Mouse (Mus musculus): ENCODE measurements at regions not wholly inside any gene's neighbourhood (a gene's known extent, or its start where the extent isn't known, plus 50 kb on each side); places are given as distances from the start of the nearest gene placed in this dataset.

DNA sequence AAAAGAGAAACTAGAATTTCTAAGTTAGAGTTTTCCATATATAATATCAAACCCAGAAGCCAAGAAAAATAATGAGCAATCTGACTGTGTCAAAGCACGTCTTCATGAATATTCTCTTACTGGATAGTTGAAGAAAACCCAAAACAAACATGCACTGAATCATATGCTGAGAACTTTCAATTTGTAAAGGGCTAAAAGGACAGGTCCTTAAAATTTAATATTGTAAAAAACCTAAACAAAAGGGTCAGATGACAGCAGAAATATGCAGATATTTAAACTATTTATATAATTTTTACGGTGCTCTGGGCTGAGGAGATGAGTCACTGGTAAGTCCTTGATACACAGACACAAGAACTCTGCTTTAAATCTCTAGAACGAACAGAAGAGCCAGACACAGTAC lies 356.7 kb upstream of the Runx1 start:
- DNase-seq, result no peak

DNA sequence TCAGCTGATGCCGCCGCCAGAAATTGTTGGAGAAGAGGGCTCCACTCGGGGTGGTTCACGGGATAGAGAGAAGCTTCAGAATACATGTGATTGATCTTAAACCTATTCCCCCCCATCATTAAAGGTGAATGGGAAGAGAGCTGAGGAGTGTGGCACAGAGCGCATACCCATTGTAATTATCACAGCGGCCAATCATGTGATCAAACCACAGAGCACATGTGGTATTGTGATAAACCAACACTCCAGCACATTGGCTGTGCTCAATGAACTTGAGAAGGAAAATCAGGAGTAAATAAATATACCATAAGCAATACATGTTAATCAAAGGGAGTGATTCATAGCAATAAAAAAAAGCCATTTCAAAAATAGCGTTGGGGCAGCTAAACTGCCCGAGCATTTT lies 355.5 kb upstream of the Runx1 start:
- DNase-seq, result no peak

DNA sequence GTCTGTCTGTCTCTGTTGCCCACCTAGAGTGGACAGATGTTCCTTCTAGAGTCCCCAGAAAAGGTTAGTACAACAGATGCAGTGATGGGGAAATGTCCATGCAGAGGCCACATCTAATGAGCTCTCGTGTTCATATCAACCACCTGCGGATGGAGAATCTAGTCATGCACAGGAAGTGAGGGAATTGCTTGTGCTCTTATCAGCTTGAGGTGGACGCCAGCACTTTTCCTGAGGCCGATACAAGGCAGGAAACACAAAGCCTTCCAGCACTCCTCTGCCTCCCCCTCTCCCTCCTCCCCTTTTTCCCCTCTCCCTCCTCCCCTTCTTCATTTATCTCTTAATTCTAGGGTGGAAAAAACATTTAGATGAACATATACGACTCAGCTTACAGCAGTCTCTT lies 354.3 kb upstream of the Runx1 start:
- no peak for DNase-seq

- DNase-seq, result no peak
Measured at GRCm38 (mm10) chr16:93166667-93167066, 340.7 kb upstream of the Runx1 start.

DNA sequence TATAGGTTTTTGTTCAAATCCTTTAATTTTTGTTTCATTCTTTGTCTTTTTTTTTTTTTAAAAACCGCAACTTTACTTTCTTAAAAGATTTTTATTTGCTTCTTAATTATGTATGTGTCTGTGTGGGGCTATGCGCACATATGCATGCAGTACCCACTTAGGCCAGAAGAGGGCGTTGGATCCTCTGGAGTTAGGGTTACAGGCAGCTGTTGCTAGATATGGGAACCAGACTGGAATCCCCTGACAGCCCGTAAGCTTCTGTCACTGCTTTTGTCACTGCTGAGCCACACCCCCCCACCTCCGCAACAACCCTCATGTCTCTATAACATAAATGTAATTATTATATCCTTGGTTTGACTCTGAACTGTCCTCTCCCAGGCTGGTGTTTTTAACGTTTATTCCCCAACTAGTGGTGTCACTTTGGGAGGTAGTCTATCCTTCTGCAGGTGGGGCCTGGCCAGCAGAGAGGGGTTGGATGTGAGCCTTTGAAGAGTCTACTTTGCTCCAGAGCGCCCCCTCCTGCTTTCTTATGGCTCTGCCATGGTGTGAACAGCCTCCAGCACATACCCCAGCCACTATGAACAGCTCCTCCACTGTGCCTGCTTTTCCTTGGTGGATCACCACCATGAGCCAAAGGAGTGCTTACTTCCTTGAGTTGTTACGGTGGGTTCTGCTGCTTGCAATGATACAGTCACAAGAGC lies 332.7 kb upstream of the Runx1 start:
- no peak for DNase-seq

DNA sequence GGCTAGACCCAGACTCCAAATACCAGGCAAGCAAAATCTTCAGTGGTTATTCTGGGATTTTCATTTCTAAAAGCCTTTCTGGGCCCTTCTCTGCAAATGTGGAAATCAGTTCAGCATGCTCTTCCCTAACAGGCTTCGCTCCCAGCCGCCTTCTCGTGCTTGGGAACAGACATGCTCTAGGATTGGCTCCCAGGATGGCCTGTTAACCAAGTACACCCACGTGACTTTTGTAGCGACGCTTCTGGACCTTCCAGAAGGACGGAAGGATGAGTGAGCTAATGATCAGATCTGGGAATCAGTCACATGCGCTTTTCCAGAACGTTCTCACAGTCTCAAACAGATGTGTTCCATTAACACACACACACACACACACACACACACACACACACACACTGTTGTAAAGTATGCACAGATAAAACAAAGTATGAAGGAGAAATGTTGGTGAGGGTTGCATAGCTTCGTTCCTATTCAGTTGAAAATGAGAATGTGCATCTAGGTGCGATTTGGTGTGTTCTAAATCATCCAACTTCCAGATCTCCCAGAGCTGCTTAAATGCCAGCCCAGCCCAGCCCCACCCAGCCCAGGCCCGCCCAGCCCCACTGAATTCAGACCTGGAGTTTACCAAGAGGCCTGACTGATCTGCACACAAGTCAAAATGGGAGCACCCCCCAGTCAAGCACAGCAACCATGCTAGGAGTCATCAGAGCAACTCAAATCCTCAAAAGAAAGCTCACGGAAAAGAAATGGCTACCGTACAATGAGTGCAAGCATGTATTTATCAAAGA lies 327.8 kb upstream of the Runx1 start:
- no peak for DNase-seq

DNA sequence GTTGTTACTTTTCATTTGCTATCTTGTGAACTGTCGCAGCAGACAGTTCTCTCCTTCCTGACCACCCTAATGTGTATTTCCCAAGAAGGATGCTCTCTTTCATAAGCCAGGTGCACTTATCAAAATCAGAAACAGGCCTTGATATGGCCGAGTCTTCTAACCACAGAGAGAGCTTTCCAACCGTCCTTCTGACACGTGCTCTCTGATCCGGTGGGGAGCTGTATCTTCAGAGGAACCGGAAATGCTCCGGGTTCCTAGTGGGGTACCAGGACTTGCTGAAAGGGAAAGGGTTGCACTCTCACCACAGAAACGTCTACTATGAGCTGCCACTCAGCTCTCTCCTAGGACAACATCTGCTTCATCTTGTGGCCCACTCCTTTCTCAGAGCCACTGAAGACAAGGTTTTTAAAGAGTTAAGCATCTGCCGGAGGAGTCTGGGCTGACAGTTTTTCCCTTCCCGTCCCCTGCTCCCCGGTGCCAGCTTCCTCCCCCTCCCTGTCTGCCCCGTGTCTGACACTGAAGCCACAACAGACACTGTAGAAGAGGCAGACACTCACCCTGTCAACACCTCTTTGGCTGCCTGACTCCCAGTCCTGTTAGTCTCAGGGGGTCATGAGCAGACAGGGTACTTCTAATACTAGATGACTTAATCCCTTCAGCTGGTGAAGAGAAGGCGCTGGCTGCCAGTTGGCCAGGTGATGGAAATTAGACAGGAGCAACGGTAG lies 327.0 kb upstream of the Runx1 start:
- DNase-seq, result no peak

DNA sequence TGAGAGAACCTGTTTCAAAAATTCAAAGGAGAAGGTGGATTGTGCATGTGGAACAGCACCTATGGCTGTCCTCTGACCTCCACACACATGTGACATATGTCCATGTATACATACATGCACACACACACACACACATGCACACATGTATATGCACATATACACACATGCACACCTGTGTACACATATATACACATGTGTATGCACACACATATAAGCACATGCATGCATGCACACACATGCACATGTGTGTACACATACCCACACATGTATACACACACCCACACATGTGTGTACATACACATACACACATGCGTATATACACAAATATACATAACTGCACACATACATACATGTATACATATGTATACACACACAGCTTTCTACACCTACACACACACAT lies 326.1 kb upstream of the Runx1 start:
- DNase-seq, result no peak

DNA sequence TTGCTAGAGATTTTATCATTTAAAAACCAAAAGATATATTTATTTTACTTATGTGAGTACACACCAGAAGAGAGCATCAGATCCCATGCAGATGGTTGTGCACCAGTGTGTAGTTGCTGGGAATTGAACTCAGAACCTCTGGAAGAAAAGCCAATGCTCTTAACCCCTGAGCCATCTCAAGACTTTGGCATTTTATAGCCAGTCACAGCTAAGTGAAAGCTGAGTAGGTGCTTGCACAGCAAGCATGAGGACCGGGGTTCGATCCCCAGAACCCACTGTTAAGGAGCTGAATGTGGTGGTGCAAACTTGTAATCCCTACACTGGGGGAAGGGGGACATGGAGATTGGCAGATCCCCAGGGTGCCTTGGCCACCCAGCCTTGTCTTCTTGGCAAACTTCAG lies 325.7 kb upstream of the Runx1 start:
- DNase-seq, result no peak

- DNase-seq, result no peak
Measured at GRCm38 (mm10) chr16:93150451-93150850, 324.5 kb upstream of the Runx1 start.

- DNase-seq, result no peak
Measured at GRCm38 (mm10) chr16:93147525-93148222, 321.7 kb upstream of the Runx1 start.

DNA sequence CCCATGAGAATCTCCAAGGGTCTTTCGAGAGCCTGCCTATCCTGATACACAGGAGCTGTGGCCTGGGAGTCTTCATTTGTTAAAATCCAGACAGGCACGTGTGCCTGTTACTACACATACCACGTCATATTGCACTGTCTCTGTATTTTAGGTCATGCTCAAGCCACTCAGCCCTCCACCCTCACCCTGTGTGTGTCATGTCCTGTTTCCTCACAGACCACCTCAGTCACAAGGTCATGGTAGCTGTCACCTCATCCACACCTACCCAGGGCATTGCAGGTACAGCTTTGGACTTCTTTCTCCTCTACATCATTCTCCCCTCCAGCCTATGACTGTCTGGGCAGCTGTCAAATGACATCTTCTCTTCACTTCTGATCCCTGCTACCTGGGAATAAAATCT lies 320.9 kb upstream of the Runx1 start:
- no peak for DNase-seq

GRCm38 (mm10) chr16:93145617-93146016 lies 319.7 kb upstream of the Runx1 start:
- no peak for DNase-seq

DNA sequence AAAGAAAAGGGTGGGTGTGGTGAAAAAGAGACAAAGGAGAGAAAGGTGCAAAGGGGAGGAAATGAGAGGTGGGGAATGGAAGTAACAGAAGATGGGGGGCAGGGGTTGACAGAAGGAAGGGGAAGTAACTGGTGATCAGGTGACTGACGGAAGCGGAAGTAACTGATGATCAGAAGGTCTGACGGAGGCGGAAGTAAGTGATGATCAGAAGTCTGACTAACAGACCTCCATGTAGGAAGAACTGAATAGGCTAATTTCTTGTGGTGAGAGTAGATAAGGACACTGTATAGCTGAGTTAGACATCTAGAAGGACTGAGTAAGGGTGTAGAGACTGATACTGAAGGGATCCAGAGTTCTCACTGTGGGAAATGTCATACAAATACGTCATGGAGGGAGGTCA lies 318.1 kb upstream of the Runx1 start:
- no peak for DNase-seq

GRCm38 (mm10) chr16:93143164-93143563 lies 317.2 kb upstream of the Runx1 start:
- peak; percentile 24 to 66 for DNase-seq

GRCm38 (mm10) chr16:93141967-93142366 lies 316.0 kb upstream of the Runx1 start:
- DNase-seq, result no peak

DNA sequence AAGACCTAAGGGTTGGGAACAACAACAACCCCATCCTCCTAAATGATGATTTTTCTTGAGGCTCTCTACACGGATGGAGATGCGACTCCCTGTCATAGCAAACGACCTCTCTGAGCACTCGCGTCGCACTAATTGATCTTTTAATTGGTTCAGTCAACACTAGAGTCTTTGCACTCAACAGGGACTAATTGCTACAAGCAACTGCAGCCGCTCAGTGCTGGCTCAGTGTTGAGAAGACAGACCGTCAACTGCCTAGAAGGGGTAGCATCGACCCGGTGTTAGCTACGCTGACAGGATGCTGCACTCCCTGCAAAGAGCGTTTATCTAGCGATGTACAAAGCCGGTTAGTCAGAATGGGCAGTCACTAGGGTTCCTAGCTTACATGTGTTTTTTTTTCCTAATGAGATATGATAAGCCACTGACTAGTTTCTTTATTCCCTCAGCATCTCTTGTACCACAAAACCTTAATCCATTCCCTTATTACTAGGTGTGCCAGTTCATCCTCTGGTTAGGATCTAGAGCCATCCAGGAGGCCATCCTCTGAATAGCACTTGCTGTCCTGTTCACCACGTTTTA lies 314.7 kb upstream of the Runx1 start:
- no peak for DNase-seq

- DNase-seq, result peak in 1 of 2 experiments; percentile 5
Measured at GRCm38 (mm10) chr16:93137249-93137648, 311.3 kb upstream of the Runx1 start.

DNA sequence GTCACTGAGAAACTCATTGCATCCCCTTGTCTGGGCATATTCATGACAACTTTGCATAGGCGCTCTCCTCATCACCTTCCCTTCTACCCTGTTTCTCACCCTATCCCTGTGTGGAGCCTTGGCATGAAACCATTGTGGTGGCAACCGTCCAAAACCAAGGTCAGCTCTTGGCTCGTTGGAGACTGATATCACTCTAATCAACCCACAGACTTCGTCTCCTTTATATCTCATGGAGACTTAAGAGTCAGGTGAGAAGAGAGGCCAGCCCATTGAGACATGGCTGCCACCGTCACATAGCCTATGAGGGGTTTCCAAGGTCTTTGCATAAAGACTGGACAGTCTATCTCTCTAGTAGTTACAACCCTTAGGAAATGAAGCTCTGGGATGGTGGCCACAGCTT lies 305.5 kb upstream of the Runx1 start:
- no peak for DNase-seq

DNA sequence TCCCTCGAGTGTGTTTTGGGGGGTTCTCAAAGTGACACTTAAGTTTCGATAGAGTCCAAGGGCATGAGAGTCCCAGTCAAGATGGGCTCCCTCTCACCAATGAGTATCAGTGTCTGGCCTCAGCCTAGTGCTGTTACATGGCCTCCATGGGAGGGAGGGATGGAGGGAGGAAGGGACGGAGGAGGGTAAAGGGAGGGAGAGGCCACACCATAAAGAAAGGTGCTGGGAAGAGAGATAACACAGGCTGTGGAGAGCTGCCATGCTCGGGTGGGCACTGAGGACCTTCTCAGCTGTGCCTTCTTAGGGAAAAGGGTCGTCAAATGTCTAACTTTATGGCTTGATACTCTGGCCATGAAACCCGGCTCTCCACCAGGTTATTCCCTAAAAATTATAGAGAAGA lies 304.7 kb upstream of the Runx1 start:
- no peak for DNase-seq

- no peak for DNase-seq
Measured at GRCm38 (mm10) chr16:93123707-93124106, 297.8 kb upstream of the Runx1 start.

GRCm38 (mm10) chr16:93116111-93116969 lies 290.4 kb upstream of the Runx1 start:
- DNase-seq, result no peak

All from cerebellum, postnatal 25 days (tissue).